Mouse (Mus musculus) fat pad, adult 2 months (tissue): ENCODE results near the gene Armh3.

Experiments
- DNase-seq: peaks from one replicate; pipeline ENCODE4 v3.0.0-alpha.2; 2011; ENCODE audit warnings: low read depth, low spot score; ENCODE audit errors: extremely low read depth

Gene Armh3

GRCm38 (mm10) chr19:45789888-45790874 is 208.1 kb downstream of the Armh3 start:
- DNase-seq = no peak

- DNase-seq = no peak
Observed at GRCm38 (mm10) chr19:45789365-45789764, 208.9 kb downstream of the Armh3 start.

GRCm38 (mm10) chr19:45788337-45788736 is 210.0 kb downstream of the Armh3 start:
- no peak for DNase-seq

- no peak for DNase-seq
Observed at GRCm38 (mm10) chr19:45787450-45787849, 210.8 kb downstream of the Armh3 start.

- DNase-seq = no peak
Observed at GRCm38 (mm10) chr19:45785470-45785869, 212.8 kb downstream of the Armh3 start.

- no peak for DNase-seq
Observed at GRCm38 (mm10) chr19:45783933-45784576, 214.2 kb downstream of the Armh3 start.

- peak; percentile 79 for DNase-seq
Observed at GRCm38 (mm10) chr19:45783181-45783932, 214.9 kb downstream of the Armh3 start, which contains the start of gene Mgea5. Gene Mgea5 (minus strand): TSS chr19:45783837.

- DNase-seq = no peak
Observed at GRCm38 (mm10) chr19:45782315-45783001, 215.8 kb downstream of the Armh3 start.

- DNase-seq = no peak
Observed at GRCm38 (mm10) chr19:45781676-45782075, 216.6 kb downstream of the Armh3 start.

GRCm38 (mm10) chr19:45780350-45780915 is 217.9 kb downstream of the Armh3 start:
- no peak for DNase-seq

GRCm38 (mm10) chr19:45775486-45775885 is 222.8 kb downstream of the Armh3 start:
- no peak for DNase-seq

- DNase-seq = no peak
Observed at GRCm38 (mm10) chr19:45771501-45771900, 226.8 kb downstream of the Armh3 start.
